Mouse (Mus musculus) T-helper 17 cell (primary cell): ENCODE measurements at regions not wholly inside any gene's neighbourhood (a gene's known extent, or its start where the extent isn't known, plus 50 kb on each side); places are given as distances from the start of the nearest gene placed in this dataset.
"Not testable (repeated sequence)": the region's sequence is repeated elsewhere in the genome, so short reads cannot be mapped to it uniquely, and the experiment has no call there.

Experiments used
- in situ Hi-C, 2 experiments: fragments of 300-600 bp; cut with MboI, MseI; formaldehyde crosslinking; loops; 1 replicate in 1 of 2; 2 replicates in 1 of 2; pipeline ENCODE4 v1.15.1; 2025; ENCODE audit warnings: high pct_unique_total_duplicates in 2 of 2

DNA sequence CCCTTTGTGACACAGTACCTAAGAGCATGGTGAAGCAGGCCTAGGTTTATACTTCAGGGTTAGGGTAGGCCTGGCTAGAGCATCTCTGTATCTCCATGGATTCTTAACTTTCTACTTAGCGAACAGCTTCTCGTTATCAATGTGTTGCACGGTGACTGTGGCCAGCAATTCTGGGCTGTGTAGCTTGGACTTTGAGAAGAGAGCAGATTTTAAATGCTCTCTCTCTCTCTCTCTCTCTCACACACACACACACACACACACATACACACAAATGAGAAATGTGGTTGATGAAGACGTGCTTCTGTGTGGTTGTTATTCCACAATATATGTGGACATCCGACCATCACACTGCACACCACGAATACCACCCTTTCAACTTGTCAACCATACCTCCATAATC, 345.4 kb upstream of the Maf start:
- in situ Hi-C loops: no loop called here

DNA sequence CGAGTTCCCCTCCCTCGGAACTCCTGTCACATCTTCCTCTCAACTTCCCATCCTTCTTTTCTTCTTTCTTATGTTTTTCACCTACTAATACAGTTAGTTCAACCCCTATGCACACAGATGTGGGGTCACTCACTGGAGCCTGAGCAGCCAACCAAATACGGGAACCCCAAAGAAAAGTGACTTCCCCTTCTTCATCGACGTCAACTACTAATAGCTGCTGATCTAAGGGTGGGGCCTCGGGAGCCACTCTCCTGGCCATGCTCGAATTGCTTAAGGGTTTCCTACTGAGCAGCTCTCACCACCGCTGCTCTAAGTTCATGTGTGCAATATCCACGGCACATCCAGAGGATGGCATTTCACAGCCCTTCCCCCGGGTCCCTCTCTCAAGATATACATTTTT, 340.9 kb upstream of the Maf start:
- in situ Hi-C loops: no loop called here

DNA sequence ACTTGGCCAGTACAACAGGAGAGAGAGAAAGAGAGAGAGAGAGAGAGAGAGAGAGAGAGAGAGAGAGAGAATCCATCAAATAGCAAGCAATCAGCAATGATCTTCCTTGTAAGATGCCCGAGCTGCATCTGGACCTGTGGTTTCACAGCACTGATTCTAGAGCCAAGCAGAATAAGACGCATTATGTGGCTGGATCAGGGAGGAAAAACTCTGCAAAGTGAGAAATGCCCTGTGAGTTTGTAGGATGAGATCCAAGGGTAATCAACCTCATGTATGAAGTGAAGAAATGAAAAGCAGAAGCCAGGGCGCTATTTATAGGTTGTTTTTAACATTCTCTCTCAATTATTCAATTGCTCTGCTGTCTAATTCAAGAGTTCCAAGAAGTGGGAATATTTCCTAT, 339.3 kb upstream of the Maf start:
- in situ Hi-C loops: no loop called here

DNA sequence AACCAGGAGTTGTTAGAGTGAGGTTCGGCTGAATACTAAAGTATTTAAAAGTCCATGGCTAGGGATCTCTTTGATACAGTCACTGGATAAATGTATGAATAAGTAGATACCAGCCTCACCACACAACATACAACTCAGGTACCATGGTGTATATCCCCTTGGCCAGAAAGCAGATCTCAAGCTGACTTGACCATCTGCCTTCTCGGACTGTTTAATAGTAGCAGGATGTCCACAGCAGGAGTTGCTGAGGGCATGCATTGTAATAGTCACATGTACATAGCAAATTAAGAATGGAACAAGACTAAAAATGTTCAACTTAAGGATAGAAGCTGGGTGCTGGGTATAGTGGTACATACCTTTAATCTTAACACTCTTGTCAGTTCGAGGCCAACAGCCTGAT, 337.9 kb upstream of the Maf start:
- in situ Hi-C loops: no loop called here

DNA sequence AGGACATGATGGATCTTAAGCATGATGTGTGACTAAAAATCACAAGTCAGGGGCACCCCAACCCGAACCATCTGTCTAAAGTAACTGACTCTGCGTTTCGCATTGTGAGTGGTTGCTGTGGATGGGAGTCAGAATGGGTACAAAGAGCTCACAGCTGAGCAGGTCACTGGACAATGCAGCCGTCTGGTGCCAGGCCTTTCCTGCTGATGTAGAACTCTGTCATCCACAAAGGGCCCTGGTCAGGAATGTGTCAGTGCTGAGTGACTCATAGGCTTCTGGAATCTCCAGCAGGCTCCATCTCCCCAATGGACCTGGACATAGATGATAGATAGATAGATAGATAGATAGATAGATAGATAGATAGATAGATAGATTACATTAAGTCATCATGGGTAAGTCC, 335.8 kb upstream of the Maf start:
- in situ Hi-C loops: no loop called here

DNA sequence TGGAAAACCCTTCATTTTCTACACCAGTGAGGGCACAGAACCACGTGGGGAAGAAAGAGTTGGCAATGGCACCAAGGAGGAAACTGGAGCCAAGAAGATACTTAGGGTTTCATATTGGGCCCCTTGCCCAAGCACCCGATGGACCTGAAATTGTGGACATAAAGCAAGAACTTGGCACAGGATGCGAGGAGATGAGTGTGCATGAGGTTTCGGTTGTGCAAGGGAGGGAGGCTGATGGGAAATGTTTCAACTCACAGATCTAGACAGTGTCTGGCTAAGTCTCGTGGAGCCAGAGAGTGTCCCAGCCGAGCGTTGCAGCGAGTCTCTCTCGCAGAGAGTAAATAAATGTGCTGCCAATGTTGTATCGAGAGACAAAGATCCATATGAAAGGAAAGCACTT, 323.4 kb upstream of the Maf start:
- in situ Hi-C loops: no loop called here

DNA sequence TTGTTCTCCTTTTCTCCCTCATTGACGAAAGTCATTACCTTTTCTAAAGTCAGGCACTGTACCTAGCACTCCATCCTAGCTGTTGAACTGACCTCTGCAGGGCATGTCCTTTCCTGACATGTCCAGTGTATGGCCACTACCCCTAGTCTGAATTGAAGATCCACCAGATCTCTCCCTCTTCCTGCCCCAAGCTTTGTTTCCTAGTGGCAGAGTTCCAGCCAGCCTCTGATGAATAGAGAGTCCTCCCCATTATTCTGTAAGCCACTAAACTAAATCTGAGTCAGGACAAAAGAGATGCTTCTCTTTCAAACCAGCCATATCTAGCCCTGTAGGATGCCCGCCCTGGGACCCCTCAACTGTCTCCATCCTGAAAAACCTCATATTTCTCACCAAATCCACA, 317.7 kb upstream of the Maf start:
- in situ Hi-C loops: no loop called here

DNA sequence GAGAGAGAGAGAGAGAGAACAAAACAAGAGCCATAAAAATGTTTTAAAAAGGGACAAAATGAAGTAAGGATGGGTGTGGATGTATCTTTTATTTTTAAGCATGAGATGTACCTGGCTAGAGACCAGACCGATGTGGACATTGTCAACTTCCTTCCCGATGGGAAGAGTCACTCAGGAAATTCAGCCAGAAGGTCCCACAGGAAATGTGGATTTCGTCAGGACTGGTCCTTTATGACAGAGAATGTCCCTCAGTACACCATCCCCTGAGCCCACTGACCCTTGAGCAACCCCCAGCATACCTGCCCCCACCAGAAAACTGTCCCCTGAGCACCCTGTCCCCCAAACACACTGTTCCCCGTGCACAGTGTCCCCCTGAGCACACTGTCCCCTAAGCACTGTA, 317.2 kb upstream of the Maf start:
- in situ Hi-C loops: no loop called here

DNA sequence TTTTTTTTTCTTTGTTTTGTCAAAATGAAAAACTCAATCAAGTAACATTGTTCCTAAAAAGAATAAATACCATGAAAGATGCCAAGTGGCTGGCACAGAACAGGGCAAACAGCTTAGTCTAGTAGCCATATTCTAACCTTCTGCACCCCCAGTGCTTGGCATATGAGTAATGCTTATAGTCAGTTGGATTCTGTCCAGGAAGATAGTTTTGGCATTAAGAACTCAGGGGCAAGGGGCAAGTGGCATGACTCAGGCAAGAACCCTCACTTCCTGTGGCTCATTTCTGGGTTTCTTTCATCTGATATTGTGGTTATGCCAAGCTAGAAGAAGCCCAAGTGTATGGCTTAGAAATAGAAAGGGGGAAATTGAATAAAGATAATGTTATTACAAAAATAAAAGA, 314.1 kb upstream of the Maf start:
- in situ Hi-C loops: no loop called here

DNA sequence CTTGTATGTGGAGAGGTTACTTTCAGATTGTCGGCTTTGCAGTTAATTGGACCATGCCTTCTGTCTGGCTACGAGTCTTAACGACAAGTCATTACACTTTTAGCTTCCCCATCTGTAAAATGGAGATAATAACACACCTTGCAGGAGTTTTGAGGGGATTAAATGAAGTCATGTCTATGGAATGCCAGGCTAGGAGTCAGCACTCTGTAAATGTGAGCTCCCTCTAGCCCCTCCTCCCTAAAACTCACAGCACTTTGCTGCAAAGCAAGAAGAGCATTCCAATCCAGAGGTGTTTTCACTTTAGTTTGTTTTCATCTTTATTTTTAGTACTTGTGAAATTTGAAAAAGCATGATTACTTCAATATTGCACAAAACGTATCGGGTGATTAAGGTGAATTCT, 287.7 kb upstream of the Maf start:
- in situ Hi-C loops: no loop called here

DNA sequence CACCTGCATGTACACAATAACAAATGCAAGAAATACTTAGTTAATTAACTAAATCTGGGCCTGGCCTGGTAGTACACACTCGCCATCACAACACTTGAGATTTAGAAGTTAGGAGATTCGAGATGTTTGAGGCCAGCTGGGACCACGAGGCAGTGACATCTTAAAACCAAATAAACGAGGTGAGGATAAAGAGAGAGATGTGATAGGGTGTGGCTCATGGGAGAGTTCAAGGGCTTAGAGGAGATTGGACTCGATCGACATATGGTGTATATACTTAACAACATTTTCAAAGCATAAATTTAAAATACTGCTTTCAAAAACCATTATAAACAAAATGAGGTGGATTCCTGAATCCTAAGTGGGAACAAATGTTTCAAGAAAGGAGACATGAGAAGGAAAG, 284.4 kb upstream of the Maf start:
- in situ Hi-C loops: no loop called here

DNA sequence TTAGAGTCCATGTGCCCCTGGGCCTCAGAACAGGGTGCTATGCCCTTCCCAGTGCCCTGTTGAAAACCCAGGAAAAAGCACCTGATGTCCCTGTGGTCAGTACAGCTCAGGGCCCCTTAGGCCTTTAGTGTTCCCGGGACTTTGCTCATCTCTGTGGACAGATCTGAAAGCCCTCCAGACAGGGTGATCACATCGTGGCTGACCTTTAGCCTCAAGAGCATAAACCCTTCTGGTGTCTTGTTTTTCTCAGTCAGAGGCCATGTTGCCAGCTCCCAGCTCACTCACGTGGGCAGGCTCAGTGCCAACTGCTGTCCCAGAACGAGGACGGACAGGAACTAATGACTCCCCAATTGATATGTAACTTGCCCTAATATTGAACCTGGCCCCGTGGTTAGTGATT, 275.8 kb upstream of the Maf start:
- in situ Hi-C loops: no loop called here

DNA sequence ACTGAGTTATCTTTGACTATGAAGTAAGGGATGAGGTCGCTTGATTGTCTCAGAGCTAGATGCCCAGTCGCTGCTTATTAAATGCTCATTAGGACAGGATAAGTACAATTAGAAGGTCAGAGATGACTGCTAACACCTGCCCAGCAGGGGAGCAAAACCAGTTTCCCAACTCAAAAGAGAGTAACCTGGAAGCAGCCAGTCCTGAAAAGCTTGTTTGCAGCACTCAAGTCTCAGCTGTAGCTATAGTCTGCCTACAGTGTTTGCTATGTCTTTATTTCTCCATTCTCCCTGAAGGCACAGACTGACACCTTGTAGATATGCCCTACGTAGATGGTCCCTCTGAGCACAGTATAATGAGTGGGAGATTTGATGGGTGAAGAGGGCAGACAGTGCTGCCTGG, 274.7 kb upstream of the Maf start:
- in situ Hi-C loops: no loop called here

DNA sequence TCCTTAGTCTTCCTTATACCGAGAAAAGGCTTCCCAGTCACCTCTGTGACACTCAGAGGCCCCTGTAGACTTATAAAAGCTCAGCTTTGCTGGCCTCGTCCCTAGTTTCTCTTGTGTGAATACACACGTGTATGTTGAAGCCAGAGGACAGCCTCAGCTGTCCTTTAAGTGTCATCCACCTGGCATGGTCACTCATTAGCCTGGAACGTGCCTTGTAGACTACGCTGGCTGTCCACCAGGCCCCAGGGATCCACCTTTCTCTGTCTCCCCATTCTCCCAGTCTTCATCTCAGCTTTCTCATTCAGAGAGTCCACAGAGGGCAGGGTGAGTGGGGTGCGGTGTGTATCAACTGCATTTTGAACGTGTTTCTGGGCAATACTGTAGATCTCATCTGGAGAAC, 273.8 kb upstream of the Maf start:
- in situ Hi-C loops: no loop called here

DNA sequence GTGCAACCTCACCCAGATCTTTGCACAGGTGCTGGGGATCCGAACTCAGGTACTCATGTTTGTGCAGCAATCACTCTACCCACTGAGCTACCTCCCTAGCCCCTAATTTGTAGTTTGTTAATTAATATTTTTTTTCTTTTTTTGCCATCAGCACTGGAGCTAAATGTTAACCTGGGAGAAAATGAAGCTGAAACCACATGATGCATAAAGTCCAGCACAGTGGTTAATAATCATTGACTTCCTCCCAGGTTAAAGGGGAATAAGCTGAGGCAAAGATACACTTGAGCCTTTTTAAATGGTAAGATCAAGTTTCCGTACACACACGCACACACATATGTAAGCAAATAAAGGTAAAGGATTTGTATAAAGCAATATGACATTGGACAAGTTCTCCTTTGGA, 273.0 kb upstream of the Maf start:
- in situ Hi-C loops: no loop called here

DNA sequence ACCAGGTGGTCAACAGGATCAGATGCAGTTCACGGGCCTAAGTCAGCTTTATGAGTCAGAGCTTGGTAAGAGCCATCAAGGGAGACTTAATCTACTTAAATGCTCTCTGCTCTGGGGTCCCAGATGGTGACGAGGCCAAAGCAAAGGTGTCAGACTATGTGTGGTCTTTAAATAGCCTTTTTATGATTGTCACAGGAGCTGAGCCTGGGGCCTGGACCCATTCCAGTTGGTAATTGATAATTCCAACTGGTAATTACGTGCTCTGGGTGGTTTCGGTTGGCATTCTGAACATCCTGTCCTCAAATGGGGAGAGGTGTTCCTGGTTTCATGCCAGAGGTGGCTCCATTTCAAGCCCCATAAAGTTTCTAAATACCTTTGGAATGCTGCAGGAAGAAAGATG, 269.6 kb upstream of the Maf start:
- in situ Hi-C loops: no loop called here

DNA sequence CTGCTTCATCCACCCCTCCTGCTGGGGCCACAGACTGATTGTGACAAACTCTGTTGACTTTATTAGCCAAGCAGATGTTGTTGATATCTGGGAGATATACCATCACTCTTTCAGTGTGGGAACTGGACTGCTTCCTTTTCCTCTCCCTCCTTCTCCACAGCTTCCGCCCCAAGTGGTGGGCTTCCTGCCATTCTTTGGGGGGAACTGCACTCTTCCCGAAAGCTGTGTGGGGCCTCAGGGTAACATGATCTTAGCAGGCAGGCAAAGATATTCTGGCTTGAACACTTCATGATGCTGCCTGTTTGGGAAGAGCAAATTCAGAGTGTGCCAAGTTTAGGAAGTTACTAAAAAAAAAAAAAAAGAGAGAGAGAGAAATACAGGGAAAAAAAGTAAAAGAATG, 267.1 kb upstream of the Maf start:
- in situ Hi-C loops: no loop called here

DNA sequence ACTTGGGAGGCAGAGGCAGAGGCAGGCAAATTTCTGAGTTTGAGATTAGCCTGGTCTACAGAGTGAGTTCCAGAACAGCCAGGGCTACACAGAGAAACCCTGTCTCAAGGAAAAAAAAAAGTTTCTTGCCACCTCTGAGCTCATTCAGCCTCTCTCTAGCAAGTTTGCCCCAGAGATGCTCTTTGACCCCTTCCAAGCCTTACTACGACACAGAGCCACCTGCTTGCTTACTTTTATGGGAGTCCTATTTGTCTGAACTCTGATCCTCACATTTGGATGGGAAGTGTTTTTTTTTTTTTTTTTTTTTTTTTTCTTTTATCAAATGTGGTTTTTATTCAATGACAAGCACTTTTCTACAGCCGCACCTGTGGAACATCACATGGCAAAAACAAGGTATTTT, 263.8 kb upstream of the Maf start:
- in situ Hi-C loops: not testable (repeated sequence)

DNA sequence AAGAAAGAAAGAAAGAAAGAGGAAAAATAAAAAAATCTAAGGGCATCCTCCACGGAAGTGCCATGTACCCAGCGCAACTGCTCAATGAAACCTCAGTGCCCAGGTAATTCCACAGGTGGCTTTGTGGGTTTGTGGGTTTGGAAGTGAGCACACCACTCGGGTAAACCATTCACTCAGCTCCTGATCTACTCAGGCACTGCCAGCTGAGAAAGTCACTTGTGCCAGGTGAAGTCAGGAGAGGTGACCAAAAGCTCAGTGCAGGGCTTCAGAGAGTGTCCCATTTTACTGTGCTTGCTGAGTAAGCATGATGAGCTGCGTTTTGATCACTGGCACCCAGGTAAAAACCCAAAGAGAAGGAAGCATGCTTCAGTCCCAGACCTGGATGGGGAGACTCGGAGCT, 260.5 kb upstream of the Maf start:
- in situ Hi-C loops: no loop called here

DNA sequence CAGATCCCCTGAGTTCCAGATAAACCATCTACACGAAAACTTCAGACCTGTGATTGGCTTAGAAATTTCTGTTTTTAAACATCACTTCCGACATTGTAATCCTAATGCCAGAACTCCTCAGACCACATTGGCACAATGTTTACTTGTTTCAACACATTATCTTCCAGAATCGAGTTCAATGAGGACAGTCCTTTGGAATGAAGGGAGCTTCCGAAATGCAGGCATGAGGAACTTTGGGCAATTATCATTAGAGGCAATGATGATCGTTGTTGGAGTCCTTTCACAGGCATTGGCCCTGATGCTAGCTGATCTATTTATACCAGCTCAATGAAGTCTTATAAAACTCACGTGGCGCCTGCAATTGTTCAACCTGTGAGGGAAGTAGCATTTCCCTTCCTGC, 258.4 kb upstream of the Maf start:
- in situ Hi-C loops: no loop called here

DNA sequence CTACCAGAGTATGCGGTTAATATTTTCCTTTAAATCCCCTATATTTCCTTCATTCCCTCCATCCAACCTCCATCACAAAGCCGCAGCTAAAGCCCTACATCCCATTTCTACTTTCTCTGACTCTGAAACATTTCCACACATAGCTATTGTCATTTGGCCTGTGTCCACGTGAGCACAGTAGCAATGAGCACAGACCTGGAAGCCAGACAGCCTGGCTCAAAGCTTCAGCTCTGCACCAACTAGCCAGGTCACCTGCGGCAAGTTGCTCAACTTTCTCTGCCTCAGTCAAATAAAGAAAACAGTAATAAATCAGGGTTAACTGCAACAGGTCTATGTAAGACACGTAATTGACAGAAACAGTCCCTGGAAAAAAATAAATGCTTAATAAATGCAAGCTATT, 247.8 kb upstream of the Maf start:
- in situ Hi-C loops: no loop called here

DNA sequence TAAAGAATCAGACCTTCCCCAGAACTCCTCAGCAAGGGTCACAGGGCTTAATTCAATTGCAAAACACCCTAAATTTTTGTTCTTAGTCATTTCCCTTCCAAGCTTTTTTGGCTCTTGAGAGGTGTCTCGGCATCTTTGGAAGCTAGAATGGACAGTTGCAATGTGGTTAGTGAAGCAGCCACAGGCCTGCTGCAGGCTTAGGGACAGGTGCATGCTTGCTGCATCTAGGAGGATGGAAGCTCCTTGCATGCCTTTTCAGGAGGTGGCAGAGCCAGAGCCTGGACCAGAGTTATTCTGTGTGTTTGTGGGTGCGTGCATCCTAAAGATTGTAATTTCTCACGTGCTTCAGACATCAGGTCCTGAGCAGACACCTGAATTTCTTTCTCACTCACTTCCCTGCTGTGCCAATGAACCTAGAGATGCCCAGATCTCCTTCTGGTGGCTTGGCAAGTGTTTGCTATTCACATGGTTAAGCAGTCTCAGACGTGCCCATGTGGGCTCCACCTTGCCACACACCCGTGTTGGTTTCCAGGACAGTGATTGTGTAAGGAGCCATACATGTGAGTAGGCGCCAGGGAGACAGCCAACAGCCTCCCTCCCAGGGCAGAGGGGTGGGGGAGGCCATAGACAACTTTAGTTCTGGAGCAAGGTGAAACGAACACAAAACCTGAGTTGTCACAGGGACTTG, 246.3 kb upstream of the Maf start:
- in situ Hi-C loops: no loop called here

DNA sequence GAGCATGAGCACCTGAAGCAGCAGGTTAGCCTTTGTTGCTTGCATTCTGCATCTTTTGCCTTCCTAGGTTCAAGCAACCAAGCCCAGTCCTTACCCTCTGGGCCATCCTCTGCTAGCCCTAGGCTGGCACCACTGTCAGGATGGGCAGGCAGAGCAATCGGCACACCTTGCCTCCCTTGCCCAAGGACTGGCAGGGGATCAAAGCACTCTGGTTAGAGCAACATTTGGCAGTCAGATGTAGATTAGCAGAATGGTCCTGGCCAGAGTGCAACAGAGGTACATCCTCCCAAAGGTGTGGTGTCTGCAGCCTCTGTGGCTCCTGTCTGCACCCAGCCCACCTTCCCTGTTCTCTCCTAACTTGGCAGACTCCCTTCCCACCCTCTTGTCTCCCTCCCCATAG, 244.9 kb upstream of the Maf start:
- in situ Hi-C loops: no loop called here

DNA sequence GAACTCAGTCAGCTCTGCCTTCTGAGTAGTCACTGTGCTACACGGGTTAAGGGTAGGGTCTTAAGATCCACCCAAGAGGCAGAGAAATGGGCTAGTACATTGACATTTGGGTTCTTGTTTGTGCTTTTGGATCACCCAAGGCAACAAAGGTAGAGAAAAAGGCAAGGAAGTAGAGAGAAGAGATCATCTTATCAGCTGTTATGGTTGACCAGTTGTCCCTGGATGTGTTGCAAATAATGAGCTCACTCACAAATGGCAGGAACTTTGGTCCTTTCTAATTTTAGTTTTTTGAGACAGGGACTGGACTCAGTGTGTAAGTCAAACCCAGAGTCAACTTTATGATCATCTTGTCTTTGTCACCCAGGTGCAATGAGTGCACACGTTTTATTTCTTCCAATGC, 241.3 kb upstream of the Maf start:
- in situ Hi-C loops: no loop called here

DNA sequence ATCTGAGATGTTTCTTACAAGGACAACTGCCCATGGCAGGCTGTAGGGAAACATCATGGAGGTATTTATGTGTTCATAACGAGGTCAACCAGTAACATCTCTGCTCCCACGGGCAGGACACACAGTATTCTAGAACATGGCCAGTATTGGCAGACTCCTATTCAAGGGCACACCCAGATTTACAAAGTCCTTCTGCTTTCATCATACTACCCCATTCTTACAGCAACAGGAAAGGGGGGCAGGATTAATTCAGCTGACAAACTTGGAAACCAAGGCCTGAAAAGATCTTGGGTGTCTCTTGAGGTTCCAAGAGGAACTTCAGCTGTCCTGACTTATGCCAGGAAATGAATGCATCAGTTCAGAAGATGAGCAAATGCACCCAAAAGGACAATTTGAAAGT, 240.4 kb upstream of the Maf start:
- in situ Hi-C loops: no loop called here
